Mouse (Mus musculus): ENCODE data around the gene 1700001C02Rik.

- TF ChIP-seq EP300 (IDR thresholded peaks at IDR 0.05; ENCODE audit: low read depth) (no peak), CTCF (IDR thresholded peaks at IDR 0.05; ENCODE audit: low read depth) (no peak)
These were observed 60.3 kb downstream of the 1700001C02Rik start for GRCm38 (mm10) chr5:30525920-30526836.

Data from liver, postnatal 0 days (tissue).